Mouse (Mus musculus) small intestine, adult 2 months (tissue): ENCODE results near the gene Stard7.
A peak's percentile ranks its signal among the peaks of the same experiment; 100 is the strongest.

ENCODE experiments used
- CTCF ChIP-seq: fragments of 200-500 bp; IDR thresholded peaks from 2 replicates; pipeline ENCODE4 v1.5.1; 2012; ENCODE audit warnings: low read depth, mild to moderate bottlenecking, control low read depth, inconsistent platforms, low read length, moderate library complexity, mixed read lengths; ENCODE audit not compliant: insufficient replicate concordance, insufficient read length; ENCODE audit errors: extremely low read depth
- POLR2A ChIP-seq: fragments of 200-500 bp; IDR thresholded peaks from 2 replicates; pipeline ENCODE4 v1.6.1; 2012; ENCODE audit warnings: low read depth, mild to moderate bottlenecking, control low read depth, inconsistent platforms, low read length, moderate library complexity

- TF ChIP-seq CTCF (no peak), POLR2A (peak; percentile 46; the same call in 1 of the 2 replicates)
Observed at GRCm38 (mm10) chr2:127270300-127271041, 453 bp downstream of the Stard7 start.
